8 mouse cellular contexts compared by ENCODE assay signal in the genomic region with DNA sequence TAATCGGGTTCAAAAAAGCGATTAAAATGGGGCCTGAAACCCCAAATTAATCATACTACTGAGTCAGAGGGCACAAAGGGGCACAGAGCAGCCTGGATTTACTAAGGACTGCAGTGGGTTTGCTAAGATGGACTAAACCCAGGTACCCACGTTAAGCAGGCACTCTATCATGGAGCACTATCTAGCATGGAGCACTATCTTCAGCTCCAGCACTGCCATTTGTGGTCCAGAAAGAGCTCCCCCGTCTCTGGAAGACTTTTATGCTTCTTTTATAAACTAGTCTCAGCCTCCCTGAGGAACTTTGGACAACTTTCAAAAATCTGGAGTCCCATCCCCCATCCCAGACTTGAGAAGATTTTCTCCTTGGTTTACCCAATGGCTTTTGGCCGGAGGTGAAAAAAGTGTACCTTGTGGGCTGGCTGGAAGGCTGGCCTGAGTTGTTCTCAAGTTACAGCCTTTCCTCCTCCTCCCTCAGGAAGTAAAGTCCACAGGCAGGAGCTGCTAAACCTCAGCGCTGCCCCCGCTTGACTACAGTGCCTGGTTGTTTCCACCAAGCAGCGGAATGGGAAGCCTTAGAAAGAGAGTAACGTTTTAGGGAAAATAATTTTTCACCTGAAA. TPM values are rescaled to one million over a fixed set of nuclear protein-coding genes. Genes with fewer than 3 reads are reported as not detected.
A peak's percentile ranks its signal among the peaks of the same experiment; 100 is the strongest.
DNase-seq lines count a peak whose midpoint lies in the region; ATAC-seq lines count a peak whose summit lies in the region.

A gene (plus strand): TSS at position 467 of the 618 bp plus-strand sequence.

- peak; percentile 65 for ATAC-seq in frontal cortex, adult (ENCODE audit: low TSS enrichment)
- ATAC-seq in heart, embryonic 15.5 days (replicated peaks; ENCODE audit: insufficient number of reproducible peaks, insufficient read depth, low FRiP score, low read depth), result peak; percentile 53; the same call in 1 of the 2 replicates
- ATAC-seq in stomach, embryonic 16.5 days (ENCODE audit: insufficient read depth, low FRiP score), result peak; percentile 88

- no peaks in the 10 kb centered on the region for H3K9me3 ChIP-seq in heart, embryonic 15.5 days (replicated peaks)
- H3K9me3 ChIP-seq in stomach, embryonic 16.5 days (replicated peaks; ENCODE audit: control insufficient read depth, low read length), result no peaks in the 10 kb centered on the region
- H3K9me3 ChIP-seq in midbrain, embryonic 10.5 days (replicated peaks), result no peaks in the 10 kb centered on the region

- no peak within 1 kb of the TSS for H3K9ac ChIP-seq in heart, embryonic 15.5 days
- H3K9ac ChIP-seq in stomach, embryonic 16.5 days (ENCODE audit: low read length), result no peak within 1 kb of the TSS

- no peaks in the 10 kb centered on the region for H3K27me3 ChIP-seq in heart, embryonic 15.5 days
- H3K27me3 ChIP-seq in stomach, embryonic 16.5 days (ENCODE audit: control insufficient read depth, insufficient read depth, low read length), result no peaks in the 10 kb centered on the region
- no peaks in the 10 kb centered on the region for H3K27me3 ChIP-seq in midbrain, embryonic 10.5 days (ENCODE audit: low read depth, poor library complexity, severe bottlenecking)

- peak within 1 kb of the TSS; percentile 30; the same call in 1 of the 2 replicates for H3K4me2 ChIP-seq in heart, embryonic 15.5 days
- H3K4me2 ChIP-seq in stomach, embryonic 16.5 days (ENCODE audit: low read depth, low read length), result peak within 1 kb of the TSS; percentile 27

- no peak within 1 kb of the TSS for H3K4me3 ChIP-seq in heart, embryonic 15.5 days
- no peak within 1 kb of the TSS for H3K4me3 ChIP-seq in stomach, embryonic 16.5 days (replicated peaks; ENCODE audit: low read length)
- H3K4me3 ChIP-seq in midbrain, embryonic 10.5 days, result no peak within 1 kb of the TSS

- H3K36me3 ChIP-seq in heart, embryonic 15.5 days, result no peaks in the 10 kb centered on the region
- no peaks in the 10 kb centered on the region for H3K36me3 ChIP-seq in stomach, embryonic 16.5 days (ENCODE audit: control insufficient read depth, insufficient read depth, low read length)
- H3K36me3 ChIP-seq in midbrain, embryonic 10.5 days, result peaks cover 9% of the 10 kb centered on the region

- 30% methylated on average over 9 of the region's 9 CpGs for WGBS in heart, embryonic 15.5 days
- 18% methylated on average over 9 of the region's 9 CpGs for WGBS in stomach, embryonic 16.5 days
- WGBS in midbrain, embryonic 10.5 days, result 30% methylated on average over 9 of the region's 9 CpGs

- peak within 1 kb of the TSS; percentile 67 for H3K27ac ChIP-seq in heart, embryonic 15.5 days
- H3K27ac ChIP-seq in stomach, embryonic 16.5 days (ENCODE audit: low read length), result peak within 1 kb of the TSS; percentile 60
- H3K27ac ChIP-seq in midbrain, embryonic 10.5 days (replicated peaks), result no peak within 1 kb of the TSS

- DNase-seq in frontal cortex, postnatal 14 days (ENCODE audit: low spot score in 2 of 2), result no peak
- DNase-seq in R1 (ENCODE audit: low read depth, low spot score), result peak; percentile 68
- DNase-seq in kidney, postnatal 4 days, result peak; percentile 65 to 78
- DNase-seq in spleen, postnatal 36 days (ENCODE audit: low spot score in 2 of 2), result no peak
- DNase-seq in midbrain, embryonic 10.5 days (ENCODE audit: low spot score), result no peak

- 0 out of 2 replicates have a peak, but pooled peaks cover 3% of the 10 kb centered on the region for H3K4me1 ChIP-seq in heart, embryonic 15.5 days (replicated peaks)
- H3K4me1 ChIP-seq in stomach, embryonic 16.5 days (ENCODE audit: control insufficient read depth, insufficient read depth, low read length), result peaks cover 9% of the 10 kb centered on the region; the same call in 1 of the 2 replicates
- H3K4me1 ChIP-seq in midbrain, embryonic 10.5 days, result no peaks in the 10 kb centered on the region

RNA-seq across cellular contexts. Expression of the gene that starts here (rescaled TPM):
- polyA plus RNA-seq in heart, embryonic 15.5 days (2015; fragmentation: Nextera tagmentation; extraction: Ambion mirVana), result 1.5 and 2.3 TPM in 2 replicates
- 2.2 and 2.6 TPM in 2 replicates for polyA plus RNA-seq in stomach, embryonic 16.5 days (2015; fragmentation: Nextera tagmentation; extraction: Ambion mirVana)
- 1.5 and 2.3 TPM in 2 replicates for polyA plus RNA-seq in midbrain, embryonic 10.5 days (2016; fragmentation: Nextera tagmentation; extraction: Ambion mirVana)

Comparison
In these comparisons a context has a peak if more than half of its experiments do, and no peak if none do; other contexts are left out.
1. DNase-seq: peak in R1 (single experiment) and kidney, postnatal 4 days (2 of 2); none in frontal cortex, postnatal 14 days (0 of 2), spleen, postnatal 36 days (0 of 2) and midbrain, embryonic 10.5 days (single experiment).
2. Peak in every context shown above with its lines, with median percentiles within 50 percentile points of each other: ATAC-seq.